ENCODE assay signal across 8 mouse cellular contexts in the genomic region with DNA sequence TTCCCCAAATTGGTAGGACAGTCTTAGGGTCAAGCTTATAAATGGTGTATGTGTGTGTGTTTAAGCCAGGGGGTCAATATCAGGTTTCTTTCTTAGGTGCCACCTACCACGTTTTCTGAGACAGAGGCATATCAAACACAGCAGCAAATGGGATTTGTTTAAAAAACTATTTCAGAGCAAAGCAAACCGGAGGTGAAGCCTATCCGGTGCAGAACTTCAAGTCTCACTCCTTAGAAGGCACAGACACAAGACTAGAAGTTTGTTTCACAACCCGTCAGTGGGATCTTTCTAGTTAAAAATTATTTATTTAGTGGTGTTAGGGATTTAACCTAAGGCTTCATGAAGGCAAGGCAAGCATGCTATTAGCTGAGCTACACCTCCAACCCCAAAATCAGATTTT. TPM values are rescaled to one million over a fixed set of nuclear protein-coding genes. Genes with fewer than 3 reads are reported as not detected.
DNase-seq lines count a peak whose midpoint lies in the region; ATAC-seq and TF ChIP-seq lines count a peak whose summit lies in the region.

No protein-coding gene starts in this region.

- H3K9ac ChIP-seq in liver, embryonic 12.5 days: peak overlapping the region; percentile 94

- H3K4me2 ChIP-seq in liver, embryonic 12.5 days: peak overlapping the region; percentile 88

- no peak for TF ChIP-seq CTCF in cerebellum, adult 2 months (IDR thresholded peaks at IDR 0.05; ENCODE audit: borderline replicate concordance, insufficient read depth, low read depth, low read length)
- no peak for TF ChIP-seq CTCF in thymus, adult 2 months (IDR thresholded peaks at IDR 0.05; ENCODE audit: borderline replicate concordance, control insufficient read depth, extremely low read depth, insufficient read depth, low read length, poor library complexity)

- TF ChIP-seq POLR2A in cerebellum, adult 2 months (IDR thresholded peaks at IDR 0.05; ENCODE audit: borderline replicate concordance, insufficient read depth, low read length): no peak
- TF ChIP-seq POLR2A in thymus, adult 2 months (IDR thresholded peaks at IDR 0.05; ENCODE audit: control insufficient read depth, extremely low read depth, insufficient read depth, low read length, poor library complexity): no peak

- 32% methylated on average over 4 of the region's 4 CpGs for WGBS in cerebellum, adult 2 months
- 11% methylated on average over 4 of the region's 4 CpGs for WGBS in thymus, adult 2 months
- 16% methylated on average over 4 of the region's 4 CpGs for WGBS in liver, embryonic 12.5 days (ENCODE audit: insufficient replicate concordance)

- 0 out of 2 replicates have a peak, but pooled peaks cover 3% of the 10 kb centered on the region for H3K36me3 ChIP-seq in thymus, adult 2 months (ENCODE audit: control insufficient read depth, insufficient read depth, low read length)
- peaks cover 16% of the 10 kb centered on the region for H3K36me3 ChIP-seq in liver, embryonic 12.5 days

- H3K9me3 ChIP-seq in liver, embryonic 12.5 days (replicated peaks): no peaks in the 10 kb centered on the region

- DNase-seq in cerebellum, adult 2 months: no peak
- DNase-seq in cerebellum, postnatal 25 days: no peak
- DNase-seq in thymus, adult 2 months: no peak
- DNase-seq in thymus, postnatal 0 days (ENCODE audit: low spot score): no peak
- no peak for DNase-seq in layer of hippocampus, adult 11-12 months (ENCODE audit: low spot score)
- DNase-seq in retina, embryonic 14.5 days (ENCODE audit: low spot score): no peak
- DNase-seq in natural killer cell, adult 2 months (ENCODE audit: low spot score in 2 of 2): no peak

- no peak for ATAC-seq in liver, embryonic 12.5 days

- no peaks in the 10 kb centered on the region for H3K27me3 ChIP-seq in cerebellum, adult 2 months (ENCODE audit: control insufficient read depth, insufficient read depth, low read length)
- H3K27me3 ChIP-seq in thymus, adult 2 months (ENCODE audit: control insufficient read depth, insufficient read depth, low read length): no peaks in the 10 kb centered on the region
- peaks cover 4% of the 10 kb centered on the region; the same call in 1 of the 2 replicates for H3K27me3 ChIP-seq in liver, embryonic 12.5 days (replicated peaks)

- H3K27ac ChIP-seq in cerebellum, adult 2 months (ENCODE audit: insufficient read depth, low read length): peak overlapping the region; percentile 78; the same call in 1 of the 2 replicates
- peak overlapping the region; percentile 52 for H3K27ac ChIP-seq in thymus, adult 2 months (ENCODE audit: control insufficient read depth, insufficient read depth, low read length)
- H3K27ac ChIP-seq in liver, embryonic 12.5 days: peak overlapping the region; percentile 90

- H3K4me3 ChIP-seq in cerebellum, adult 2 months (replicated peaks; ENCODE audit: insufficient read depth, low read depth, low read length): peak overlapping the region; percentile 72
- peak overlapping the region; percentile 73 for H3K4me3 ChIP-seq in thymus, adult 2 months (ENCODE audit: control insufficient read depth, insufficient read depth, low read length)
- H3K4me3 ChIP-seq in liver, embryonic 12.5 days: peak overlapping the region; percentile 88

- H3K4me1 ChIP-seq in cerebellum, adult 2 months (ENCODE audit: control insufficient read depth, insufficient read depth, low read length): no peaks in the 10 kb centered on the region
- H3K4me1 ChIP-seq in thymus, adult 2 months (replicated peaks; ENCODE audit: control insufficient read depth, insufficient read depth, low read length): no peaks in the 10 kb centered on the region
- H3K4me1 ChIP-seq in liver, embryonic 12.5 days: peaks cover 25% of the 10 kb centered on the region

RNA-seq across cellular contexts. Expression of a gene that starts 0.7 kb away (rescaled TPM):
- 53.7 and 55.7 TPM in 2 replicates for polyA plus RNA-seq in cerebellum, adult 2 months (2012; rRNA removed)
- 52.2 and 61.1 TPM in 2 replicates for polyA plus RNA-seq in thymus, adult 2 months (2012; rRNA removed)
- 828 and 912 TPM in 2 replicates for polyA plus RNA-seq in thymus, postnatal 0 days (2015; fragmentation: Nextera tagmentation; extraction: Ambion mirVana)
- polyA plus RNA-seq in liver, embryonic 12.5 days (2016; fragmentation: Nextera tagmentation; extraction: Ambion mirVana): 702 and 744 TPM in 2 replicates

RNA-seq across cellular contexts. Expression of a gene that starts 25.7 kb away (rescaled TPM):
- polyA plus RNA-seq in cerebellum, adult 2 months (2012; rRNA removed): 13.7 and 15.3 TPM in 2 replicates
- polyA plus RNA-seq in thymus, adult 2 months (2012; rRNA removed): 24.7 and 27.6 TPM in 2 replicates
- 14.4 and 25.8 TPM in 2 replicates for polyA plus RNA-seq in thymus, postnatal 0 days (2015; fragmentation: Nextera tagmentation; extraction: Ambion mirVana)
- polyA plus RNA-seq in liver, embryonic 12.5 days (2016; fragmentation: Nextera tagmentation; extraction: Ambion mirVana): 39.4 and 42.2 TPM in 2 replicates

RNA-seq across cellular contexts. Expression of a gene that starts 30.1 kb away (rescaled TPM):
- 13.2 and 13.6 TPM in 2 replicates for polyA plus RNA-seq in cerebellum, adult 2 months (2012; rRNA removed)
- 12.6 and 19.1 TPM in 2 replicates for polyA plus RNA-seq in thymus, adult 2 months (2012; rRNA removed)
- 9.8 and 10.9 TPM in 2 replicates for polyA plus RNA-seq in thymus, postnatal 0 days (2015; fragmentation: Nextera tagmentation; extraction: Ambion mirVana)
- 8.9 and 9.4 TPM in 2 replicates for polyA plus RNA-seq in liver, embryonic 12.5 days (2016; fragmentation: Nextera tagmentation; extraction: Ambion mirVana)

Comparison
In these comparisons a context has a peak if more than half of its experiments do, and no peak if none do; other contexts are left out.
1. RNA of a gene that starts 0.7 kb away (polyA plus RNA-seq): 828 to 912 TPM in thymus, postnatal 0 days and 702 to 744 TPM in liver, embryonic 12.5 days; 52.2 to 61.1 TPM in thymus, adult 2 months and 53.7 to 55.7 TPM in cerebellum, adult 2 months; every median in the first group is over 10 times any median in the second.
2. Peak in every context shown above with its lines, with median percentiles within 50 percentile points of each other: H3K27ac ChIP-seq and H3K4me3 ChIP-seq.